Mouse (Mus musculus): ENCODE results near the gene St3gal4. TPM values are rescaled to one million over a fixed set of nuclear protein-coding genes. Genes with fewer than 3 reads are reported as not detected.

St3gal4 gene
- polyA plus RNA-seq, 1 experiment from 2014 or later: 22.3 TPM

DNA sequence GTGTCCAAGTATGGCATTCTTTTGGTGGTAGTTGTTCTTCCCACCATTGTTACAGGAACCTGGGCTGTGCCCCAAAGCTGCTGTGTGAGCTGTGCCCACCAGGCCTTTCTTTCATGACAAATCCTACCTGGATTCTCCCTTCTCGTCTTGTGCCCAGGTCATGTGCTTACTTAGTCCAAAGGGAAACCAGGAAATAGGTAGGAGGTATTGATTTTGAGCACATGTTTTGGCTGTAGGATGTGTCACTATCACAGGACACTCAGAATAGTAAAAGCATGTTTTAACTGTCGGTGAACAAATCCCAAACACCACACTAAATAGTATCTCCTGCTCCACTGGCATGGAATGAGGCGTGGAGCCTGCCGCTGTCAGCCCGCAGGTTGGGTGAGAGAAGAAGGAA lies 8.5 kb upstream of the St3gal4 start:
- no peak for ATAC-seq (replicated peaks; ENCODE audit: insufficient number of reproducible peaks, insufficient read depth, low FRiP score, low read depth)
- Histone ChIP-seq H3K9me3 (replicated peaks) (no peaks in the 10 kb centered on the region), H3K27ac (peak overlapping the region; percentile 9; the same call in 1 of the 2 replicates), H3K9ac (no peak overlapping the region), H3K4me2 (no peak overlapping the region), H3K36me3 (peaks cover 6% of the 10 kb centered on the region; the same call in 1 of the 2 replicates), H3K4me3 (no peak overlapping the region), H3K4me1 (replicated peaks) (peaks cover 20% of the 10 kb centered on the region), H3K27me3 (no peaks in the 10 kb centered on the region)
- 85% methylated on average over 5 of the region's 5 CpGs for WGBS

GRCm38 (mm10) chr9:35127147-35127546 lies 8.1 kb upstream of the St3gal4 start:
- no peak for ATAC-seq (replicated peaks; ENCODE audit: insufficient number of reproducible peaks, insufficient read depth, low FRiP score, low read depth)
- peaks cover 22% of the 10 kb centered on the region for H3K4me1 ChIP-seq (replicated peaks)
- peak overlapping the region; percentile 46; the same call in 1 of the 2 replicates for H3K27ac ChIP-seq
- peaks cover 6% of the 10 kb centered on the region; the same call in 1 of the 2 replicates for H3K36me3 ChIP-seq
- no peaks in the 10 kb centered on the region for H3K9me3 ChIP-seq (replicated peaks)
- no peak overlapping the region for H3K4me3 ChIP-seq
- no peaks in the 10 kb centered on the region for H3K27me3 ChIP-seq
- WGBS: 64% methylated on average over 6 of the region's 6 CpGs
- H3K9ac ChIP-seq: no peak overlapping the region
- H3K4me2 ChIP-seq: no peak overlapping the region

DNA sequence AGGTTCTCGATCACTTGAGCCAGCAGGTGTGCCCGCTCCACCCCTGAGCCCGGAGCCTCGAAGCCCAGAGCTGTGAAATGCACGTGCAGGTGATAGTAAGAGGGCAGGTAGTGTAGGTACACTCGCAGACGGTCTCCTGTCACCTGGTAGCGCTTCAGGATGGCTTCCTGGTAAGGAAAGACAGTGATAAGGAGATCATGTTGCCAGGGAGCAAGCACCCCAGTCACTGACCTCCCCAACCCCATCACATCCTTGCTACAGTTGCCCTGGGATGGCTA lies 5.5 kb upstream of the St3gal4 start:
- no peak overlapping the region for H3K4me3 ChIP-seq
- ATAC-seq (replicated peaks; ENCODE audit: insufficient number of reproducible peaks, insufficient read depth, low FRiP score, low read depth): no peak
- no peak overlapping the region for H3K4me2 ChIP-seq
- H3K9ac ChIP-seq: no peak overlapping the region
- no peak overlapping the region for H3K27ac ChIP-seq
- H3K27me3 ChIP-seq: no peaks in the 10 kb centered on the region
- H3K4me1 ChIP-seq (replicated peaks): peaks cover 27% of the 10 kb centered on the region
- WGBS: 84% methylated on average over 8 of the region's 8 CpGs
- no peaks in the 10 kb centered on the region for H3K9me3 ChIP-seq (replicated peaks)
- peaks cover 14% of the 10 kb centered on the region; the same call in 1 of the 2 replicates for H3K36me3 ChIP-seq

DNA sequence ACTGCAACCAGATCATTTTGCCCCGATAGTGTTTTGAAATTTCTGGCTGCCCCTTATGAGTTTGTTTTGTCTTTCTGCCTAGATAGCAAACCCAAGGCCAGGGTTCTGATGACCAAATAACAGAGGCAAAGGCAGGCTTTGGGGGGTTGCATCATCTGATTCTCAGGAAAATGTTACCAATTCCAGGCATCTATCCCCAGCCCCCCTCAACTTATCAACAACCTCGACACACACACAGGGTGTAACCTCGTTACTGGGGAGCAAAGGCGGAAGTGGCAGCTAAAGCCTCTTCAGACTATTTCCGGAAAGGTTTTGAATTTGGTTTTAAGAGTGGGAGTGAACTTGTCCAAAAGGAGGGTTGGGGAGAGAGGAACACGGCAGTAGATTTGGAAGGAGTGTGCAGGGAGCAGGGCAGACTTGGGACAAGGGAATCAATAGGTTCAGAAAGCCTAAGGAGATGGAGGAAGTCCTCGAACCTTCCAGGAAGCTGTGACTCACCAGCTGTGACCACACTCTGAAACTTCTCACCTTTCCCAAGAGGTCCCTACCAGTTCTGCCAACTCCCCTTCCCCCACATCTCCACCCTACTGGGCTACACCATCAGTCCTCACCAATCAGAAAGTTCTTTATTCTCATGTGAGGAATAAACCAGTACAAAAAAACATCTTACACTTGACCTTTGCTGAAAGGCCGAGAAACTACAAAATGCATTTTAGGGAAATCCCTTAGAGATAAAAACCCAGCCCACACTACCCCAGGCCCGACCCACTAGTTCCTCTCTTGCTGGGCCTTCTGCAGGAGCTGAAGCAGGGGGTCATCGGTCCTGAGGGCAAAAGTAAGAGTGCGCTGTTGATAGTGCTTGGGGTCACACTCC lies 5.0 kb upstream of the St3gal4 start:
- H3K27ac ChIP-seq: peak overlapping the region; percentile 60; the same call in 1 of the 2 replicates
- ATAC-seq (replicated peaks; ENCODE audit: insufficient number of reproducible peaks, insufficient read depth, low FRiP score, low read depth): no peak; the same call in 1 of the 2 replicates
- H3K36me3 ChIP-seq: peaks cover 14% of the 10 kb centered on the region; the same call in 1 of the 2 replicates

GRCm38 (mm10) chr9:35123456-35123803 lies 4.4 kb upstream of the St3gal4 start:
- whole genome bisulfite sequencing: 52% methylated on average over 2 of the region's 2 CpGs

More for the DNA sequence above, 5.0 kb upstream of the St3gal4 start:
- Histone ChIP-seq H3K4me2 (no peak overlapping the region), H3K27me3 (no peaks in the 10 kb centered on the region), H3K4me1 (replicated peaks) (peaks cover 23% of the 10 kb centered on the region), H3K9ac (no peak overlapping the region), H3K9me3 (replicated peaks) (no peaks in the 10 kb centered on the region), H3K4me3 (no peak overlapping the region)
- WGBS: 56% methylated on average over 11 of the region's 11 CpGs

GRCm38 (mm10) chr9:35122551-35123266 lies 3.6 kb upstream of the St3gal4 start:
- Histone ChIP-seq H3K36me3 (peaks cover 14% of the 10 kb centered on the region; the same call in 1 of the 2 replicates), H3K27me3 (no peaks in the 10 kb centered on the region), H3K9me3 (replicated peaks) (no peaks in the 10 kb centered on the region), H3K4me3 (no peak overlapping the region), H3K4me1 (replicated peaks) (peaks cover 22% of the 10 kb centered on the region), H3K9ac (no peak overlapping the region), H3K4me2 (no peak overlapping the region), H3K27ac (peak overlapping the region; percentile 60)
- WGBS: 71% methylated on average over 5 of the region's 5 CpGs
- ATAC-seq (replicated peaks; ENCODE audit: insufficient number of reproducible peaks, insufficient read depth, low FRiP score, low read depth): no peak

More at GRCm38 (mm10) chr9:35123456-35123803, 4.4 kb upstream of the St3gal4 start:
- no peak overlapping the region for H3K4me2 ChIP-seq
- peaks cover 14% of the 10 kb centered on the region; the same call in 1 of the 2 replicates for H3K36me3 ChIP-seq
- ATAC-seq (replicated peaks; ENCODE audit: insufficient number of reproducible peaks, insufficient read depth, low FRiP score, low read depth): no peak; the same call in 1 of the 2 replicates
- H3K9me3 ChIP-seq (replicated peaks): no peaks in the 10 kb centered on the region
- H3K27ac ChIP-seq: peak overlapping the region; percentile 60
- no peak overlapping the region for H3K4me3 ChIP-seq
- no peak overlapping the region for H3K9ac ChIP-seq
- no peaks in the 10 kb centered on the region for H3K27me3 ChIP-seq
- peaks cover 17% of the 10 kb centered on the region for H3K4me1 ChIP-seq (replicated peaks)

GRCm38 (mm10) chr9:35118563-35118962 lies 505 bp downstream of the St3gal4 start:
- Histone ChIP-seq H3K4me3 (no peak overlapping the region), H3K9ac (no peak overlapping the region), H3K36me3 (peaks cover 8% of the 10 kb centered on the region; the same call in 1 of the 2 replicates), H3K27ac (no peak overlapping the region), H3K4me1 (replicated peaks) (peaks cover 45% of the 10 kb centered on the region), H3K9me3 (replicated peaks) (no peaks in the 10 kb centered on the region), H3K4me2 (no peak overlapping the region), H3K27me3 (no peaks in the 10 kb centered on the region)
- no peak for ATAC-seq (replicated peaks; ENCODE audit: insufficient number of reproducible peaks, insufficient read depth, low FRiP score, low read depth)
- 89% methylated on average over 2 of the region's 2 CpGs for WGBS

GRCm38 (mm10) chr9:35117384-35118295 lies 1.4 kb downstream of the St3gal4 start:
- H3K27me3 ChIP-seq: no peaks in the 10 kb centered on the region
- peak overlapping the region; percentile 91 for H3K27ac ChIP-seq
- H3K4me2 ChIP-seq: peak overlapping the region; percentile 86
- H3K4me3 ChIP-seq: peak overlapping the region; percentile 84
- H3K4me1 ChIP-seq (replicated peaks): peaks cover 41% of the 10 kb centered on the region
- peak overlapping the region; percentile 84 for H3K9ac ChIP-seq
- 22% methylated on average over 15 of the region's 15 CpGs for WGBS
- peak; percentile 10; the same call in 1 of the 2 replicates for ATAC-seq (replicated peaks; ENCODE audit: insufficient number of reproducible peaks, insufficient read depth, low FRiP score, low read depth)
- H3K9me3 ChIP-seq (replicated peaks): no peaks in the 10 kb centered on the region
- peaks cover 8% of the 10 kb centered on the region; the same call in 1 of the 2 replicates for H3K36me3 ChIP-seq

DNA sequence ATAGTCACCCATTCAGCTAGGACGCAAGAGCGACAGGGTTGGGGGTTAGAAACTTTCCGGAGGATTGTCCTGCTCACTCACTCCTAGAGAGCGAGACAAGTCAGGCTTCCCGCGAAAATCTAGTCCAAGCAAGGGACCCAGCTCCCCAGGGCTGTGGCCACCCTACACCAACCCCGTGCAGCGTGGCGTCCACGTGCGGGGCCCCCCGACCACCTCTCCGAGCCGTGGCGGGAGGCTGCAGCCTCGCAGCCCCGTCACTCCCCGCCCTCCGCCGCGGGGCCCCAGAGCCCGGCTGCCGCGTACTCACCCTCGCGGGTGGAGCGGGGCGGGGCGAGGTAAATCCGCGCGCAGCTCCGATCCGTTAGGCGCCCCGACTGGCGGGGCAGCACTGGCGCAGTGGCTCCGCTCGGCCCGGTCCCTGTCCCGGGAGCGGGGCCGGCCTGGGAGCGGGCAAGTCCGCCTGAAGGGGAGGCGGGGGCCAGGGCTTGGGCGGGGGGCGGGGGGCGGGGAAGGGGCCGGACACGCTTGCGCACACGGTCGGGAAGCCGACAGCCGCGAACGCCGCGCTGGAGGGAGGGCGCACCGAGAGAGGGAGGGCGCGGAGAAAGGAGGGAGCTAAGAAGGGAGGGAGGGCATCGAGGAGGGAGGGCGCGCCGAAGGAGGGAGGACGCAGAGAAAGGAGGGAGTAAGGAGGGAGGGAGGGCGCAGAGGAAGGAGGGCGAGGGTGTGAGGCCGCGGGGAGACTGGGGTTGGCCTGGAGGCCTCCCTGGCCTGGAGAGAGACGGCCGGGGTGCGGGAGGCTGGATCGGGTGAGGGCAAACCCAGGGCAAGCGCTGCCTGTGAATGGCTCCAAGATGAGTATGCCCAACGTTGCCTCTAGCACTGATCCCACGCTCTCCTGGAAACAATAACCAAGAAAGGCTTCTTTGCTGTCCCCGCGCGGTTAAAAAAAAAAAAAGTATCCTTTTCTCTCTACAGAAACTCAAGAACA lies 2.4 kb downstream of the St3gal4 start:
- ATAC-seq (replicated peaks; ENCODE audit: insufficient number of reproducible peaks, insufficient read depth, low FRiP score, low read depth): peak; percentile 89
- under 1% methylated on average over 81 of the region's 84 CpGs for WGBS
- H3K27me3 ChIP-seq: no peaks in the 10 kb centered on the region

GRCm38 (mm10) chr9:35115804-35116203 lies 3.3 kb downstream of the St3gal4 start:
- Histone ChIP-seq H3K4me3 (peak overlapping the region; percentile 84), H3K9me3 (replicated peaks) (no peaks in the 10 kb centered on the region), H3K36me3 (peaks cover 8% of the 10 kb centered on the region; the same call in 1 of the 2 replicates), H3K27me3 (no peaks in the 10 kb centered on the region), H3K27ac (peak overlapping the region; percentile 91), H3K4me2 (peak overlapping the region; percentile 86), H3K4me1 (replicated peaks) (peaks cover 45% of the 10 kb centered on the region), H3K9ac (peak overlapping the region; percentile 84)
- WGBS: 39% methylated on average over 4 of the region's 4 CpGs
- ATAC-seq (replicated peaks; ENCODE audit: insufficient number of reproducible peaks, insufficient read depth, low FRiP score, low read depth): no peak

More for the DNA sequence above, 2.4 kb downstream of the St3gal4 start:
- Histone ChIP-seq H3K4me2 (peak overlapping the region; percentile 86), H3K36me3 (peaks cover 8% of the 10 kb centered on the region; the same call in 1 of the 2 replicates), H3K4me3 (peak overlapping the region; percentile 84), H3K27ac (peak overlapping the region; percentile 91), H3K9ac (peak overlapping the region; percentile 84), H3K9me3 (replicated peaks) (no peaks in the 10 kb centered on the region), H3K4me1 (replicated peaks) (peaks cover 42% of the 10 kb centered on the region)
